Mouse (Mus musculus): ENCODE data around the gene Taf3. TPM values are rescaled to one million over a fixed set of nuclear protein-coding genes. Genes with fewer than 3 reads are reported as not detected.

Taf3 gene
- polyA plus RNA-seq, 1 experiment: 7.0 TPM

GRCm38 (mm10) chr2:9935965-9936364 is 112.4 kb downstream of the Taf3 start:
- Histone ChIP-seq H3K79me2 (ENCODE audit: control insufficient read depth, insufficient read depth) (no peaks in the 10 kb centered on the region), H3K4me3 (ENCODE audit: insufficient read depth, poor library complexity, severe bottlenecking) (no peak overlapping the region), H3K36me3 (ENCODE audit: control insufficient read depth, insufficient read depth) (peaks cover 7% of the 10 kb centered on the region), H3K27me3 (ENCODE audit: control insufficient read depth, insufficient read depth, insufficient read length) (no peaks in the 10 kb centered on the region), H3ac (ENCODE audit: control insufficient read depth, insufficient read length, low read depth) (no peak overlapping the region), H3K79me3 (ENCODE audit: low read depth) (no peaks in the 10 kb centered on the region)
- no peak for TF ChIP-seq MAX (IDR thresholded peaks at IDR 0.05)

GRCm38 (mm10) chr2:9926905-9927283 is 121.5 kb downstream of the Taf3 start:
- TF ChIP-seq MYOD1 (IDR thresholded peaks at IDR 0.05; ENCODE audit: control insufficient read depth, insufficient read length, low read depth): no peak
- TF ChIP-seq MYOG (IDR thresholded peaks at IDR 0.05; ENCODE audit: control insufficient read depth, extremely low read depth, insufficient read length): no peak
- no peak for TF ChIP-seq CTCF (IDR thresholded peaks at IDR 0.05; ENCODE audit: control insufficient read depth, insufficient read depth, insufficient read length)

GRCm38 (mm10) chr2:9926194-9926904 is 122.0 kb downstream of the Taf3 start:
- TF ChIP-seq MAX (IDR thresholded peaks at IDR 0.05) (no peak), USF1 (IDR thresholded peaks at IDR 0.05; ENCODE audit: low read depth) (no peak), MYOG (IDR thresholded peaks at IDR 0.05; ENCODE audit: control insufficient read depth, extremely low read depth, insufficient read length) (no peak), MYOD1 (IDR thresholded peaks at IDR 0.05; ENCODE audit: control insufficient read depth, insufficient read length, low read depth) (no peak), FOSL1 (IDR thresholded peaks at IDR 0.05; ENCODE audit: insufficient read depth, low read length, poor library complexity, severe bottlenecking) (no peak), CEBPB (IDR thresholded peaks at IDR 0.05; ENCODE audit: low read depth) (no peak), CTCF (IDR thresholded peaks at IDR 0.05; ENCODE audit: control insufficient read depth, insufficient read depth, insufficient read length) (no peak)
- no peaks in the 10 kb centered on the region for H3K27me3 ChIP-seq (ENCODE audit: control insufficient read depth, insufficient read depth, insufficient read length)

More at GRCm38 (mm10) chr2:9926905-9927283, 121.5 kb downstream of the Taf3 start:
- H3ac ChIP-seq (ENCODE audit: control insufficient read depth, insufficient read length, low read depth): no peak overlapping the region
- no peaks in the 10 kb centered on the region for H3K79me2 ChIP-seq (ENCODE audit: control insufficient read depth, insufficient read depth)
- peaks cover 4% of the 10 kb centered on the region for H3K36me3 ChIP-seq (ENCODE audit: control insufficient read depth, insufficient read depth)
- H3K4me3 ChIP-seq (ENCODE audit: insufficient read depth, poor library complexity, severe bottlenecking): no peak overlapping the region
- no peaks in the 10 kb centered on the region for H3K79me3 ChIP-seq (ENCODE audit: low read depth)
- H3K27me3 ChIP-seq (ENCODE audit: control insufficient read depth, insufficient read depth, insufficient read length): no peaks in the 10 kb centered on the region

GRCm38 (mm10) chr2:9918691-9919471 is 129.5 kb downstream of the Taf3 start:
- no peak overlapping the region for H3ac ChIP-seq (ENCODE audit: control insufficient read depth, insufficient read length, low read depth)
- H3K4me3 ChIP-seq (ENCODE audit: insufficient read depth, poor library complexity, severe bottlenecking): no peak overlapping the region
- no peaks in the 10 kb centered on the region for H3K27me3 ChIP-seq (ENCODE audit: control insufficient read depth, insufficient read depth, insufficient read length)
- TF ChIP-seq FOSL1 (IDR thresholded peaks at IDR 0.05; ENCODE audit: insufficient read depth, low read length, poor library complexity, severe bottlenecking): no peak
- TF ChIP-seq MYOD1 (IDR thresholded peaks at IDR 0.05; ENCODE audit: control insufficient read depth, insufficient read length, low read depth): no peak
- no peak for TF ChIP-seq USF1 (IDR thresholded peaks at IDR 0.05; ENCODE audit: low read depth)
- TF ChIP-seq CEBPB (IDR thresholded peaks at IDR 0.05; ENCODE audit: low read depth): no peak
- H3K79me2 ChIP-seq (ENCODE audit: control insufficient read depth, insufficient read depth): no peaks in the 10 kb centered on the region
- peaks cover 14% of the 10 kb centered on the region for H3K36me3 ChIP-seq (ENCODE audit: control insufficient read depth, insufficient read depth)
- H3K79me3 ChIP-seq (ENCODE audit: low read depth): no peaks in the 10 kb centered on the region

More at GRCm38 (mm10) chr2:9926194-9926904, 122.0 kb downstream of the Taf3 start:
- Histone ChIP-seq H3K36me3 (ENCODE audit: control insufficient read depth, insufficient read depth) (peaks cover 4% of the 10 kb centered on the region), H3ac (ENCODE audit: control insufficient read depth, insufficient read length, low read depth) (no peak overlapping the region), H3K79me3 (ENCODE audit: low read depth) (no peaks in the 10 kb centered on the region), H3K4me3 (ENCODE audit: insufficient read depth, poor library complexity, severe bottlenecking) (no peak overlapping the region), H3K79me2 (ENCODE audit: control insufficient read depth, insufficient read depth) (no peaks in the 10 kb centered on the region)

GRCm38 (mm10) chr2:9917602-9918001 is 130.8 kb downstream of the Taf3 start:
- no peaks in the 10 kb centered on the region for H3K79me3 ChIP-seq (ENCODE audit: low read depth)
- no peaks in the 10 kb centered on the region for H3K79me2 ChIP-seq (ENCODE audit: control insufficient read depth, insufficient read depth)
- H3ac ChIP-seq (ENCODE audit: control insufficient read depth, insufficient read length, low read depth): no peak overlapping the region
- TF ChIP-seq CEBPB (IDR thresholded peaks at IDR 0.05; ENCODE audit: low read depth) (no peak), MAX (IDR thresholded peaks at IDR 0.05) (no peak), FOSL1 (IDR thresholded peaks at IDR 0.05; ENCODE audit: insufficient read depth, low read length, poor library complexity, severe bottlenecking) (no peak)
- no peak overlapping the region for H3K4me3 ChIP-seq (ENCODE audit: insufficient read depth, poor library complexity, severe bottlenecking)
- peaks cover 12% of the 10 kb centered on the region for H3K36me3 ChIP-seq (ENCODE audit: control insufficient read depth, insufficient read depth)
- H3K27me3 ChIP-seq (ENCODE audit: control insufficient read depth, insufficient read depth, insufficient read length): no peaks in the 10 kb centered on the region

GRCm38 (mm10) chr2:9905995-9906394 is 142.4 kb downstream of the Taf3 start:
- TF ChIP-seq USF1 (IDR thresholded peaks at IDR 0.05; ENCODE audit: low read depth): no peak
- TF ChIP-seq MAX (IDR thresholded peaks at IDR 0.05): no peak
- no peak for TF ChIP-seq CTCF (IDR thresholded peaks at IDR 0.05; ENCODE audit: control insufficient read depth, insufficient read depth, insufficient read length)
- TF ChIP-seq MYOG (IDR thresholded peaks at IDR 0.05; ENCODE audit: control insufficient read depth, extremely low read depth, insufficient read length): no peak
- H3K79me2 ChIP-seq (ENCODE audit: control insufficient read depth, insufficient read depth): no peaks in the 10 kb centered on the region
- H3K4me3 ChIP-seq (ENCODE audit: insufficient read depth, poor library complexity, severe bottlenecking): no peak overlapping the region
- no peaks in the 10 kb centered on the region for H3K36me3 ChIP-seq (ENCODE audit: control insufficient read depth, insufficient read depth)
- no peaks in the 10 kb centered on the region for H3K79me3 ChIP-seq (ENCODE audit: low read depth)
- H3ac ChIP-seq (ENCODE audit: control insufficient read depth, insufficient read length, low read depth): no peak overlapping the region
- no peaks in the 10 kb centered on the region for H3K27me3 ChIP-seq (ENCODE audit: control insufficient read depth, insufficient read depth, insufficient read length)
